Mouse (Mus musculus) cerebral cortex, adult 2 months (tissue): ENCODE results near the gene Kif22.

ENCODE experiments used
- WGBS: fragments of 180-500 bp; shearing (Covaris S2); methylation state at CpG from one replicate; pipeline ENCODE4 v1.1.7; 2018; 5-methylcytosine and 5-hydroxymethylcytosine counted together

The Kif22 gene

GRCm38 (mm10) chr7:127041851-127042672, at the start of gene Kif22:
Gene Kif22 (minus strand): TSS chr7:127042471.
- under 1% methylated on average over 53 of the region's 53 CpGs for WGBS

GRCm38 (mm10) chr7:127091114-127091896, 49.0 kb upstream of the Kif22 start, which contains the start of gene AI467606:
Gene AI467606 (plus strand): TSS chr7:127091359.
- 73% methylated on average over 16 of the region's 16 CpGs for WGBS

GRCm38 (mm10) chr7:127090154-127091113, 48.2 kb upstream of the Kif22 start:
- 92% methylated on average over 20 of the region's 20 CpGs for WGBS

- 36% methylated on average over 27 of the region's 27 CpGs for WGBS
These were observed 46.9 kb upstream of the Kif22 start for GRCm38 (mm10) chr7:127088901-127089845.

- 85% methylated on average over 3 of the region's 3 CpGs for whole genome bisulfite sequencing
These were observed 45.8 kb upstream of the Kif22 start for GRCm38 (mm10) chr7:127088083-127088482.

GRCm38 (mm10) chr7:127087278-127088010, 45.2 kb upstream of the Kif22 start, which contains the start of gene Zg16:
Gene Zg16 (minus strand): TSS chr7:127087328.
- WGBS: 77% methylated on average over 6 of the region's 6 CpGs

- WGBS: 93% methylated on average over 6 of the region's 6 CpGs
These were observed 43.5 kb upstream of the Kif22 start for GRCm38 (mm10) chr7:127085751-127086150.

GRCm38 (mm10) chr7:127084794-127085193, 42.5 kb upstream of the Kif22 start:
- WGBS: 89% methylated on average over 2 of the region's 2 CpGs

GRCm38 (mm10) chr7:127083689-127084088, 41.4 kb upstream of the Kif22 start:
- WGBS: 91% methylated on average over 4 of the region's 4 CpGs

- WGBS: 77% methylated on average over 2 of the region's 2 CpGs
These were observed 40.7 kb upstream of the Kif22 start for GRCm38 (mm10) chr7:127082995-127083394.

GRCm38 (mm10) chr7:127082271-127082670, 40.0 kb upstream of the Kif22 start:
- WGBS: 81% methylated on average over 8 of the region's 8 CpGs

- WGBS: 85% methylated on average over 3 of the region's 3 CpGs
These were observed 37.8 kb upstream of the Kif22 start for GRCm38 (mm10) chr7:127080045-127080444.

- 81% methylated on average over 3 of the region's 3 CpGs for WGBS
These were observed 35.4 kb upstream of the Kif22 start for GRCm38 (mm10) chr7:127077692-127078091.

- 90% methylated on average over 5 of the region's 5 CpGs for WGBS
These were observed 33.9 kb upstream of the Kif22 start for GRCm38 (mm10) chr7:127076188-127076587.

- WGBS: 83% methylated on average over 4 of the region's 4 CpGs
These were observed 30.9 kb upstream of the Kif22 start for GRCm38 (mm10) chr7:127073221-127073620.

- 81% methylated on average over 4 of the region's 4 CpGs for WGBS
These were observed 28.7 kb upstream of the Kif22 start for GRCm38 (mm10) chr7:127070871-127071413.

GRCm38 (mm10) chr7:127066317-127066716, 24.0 kb upstream of the Kif22 start:
- WGBS: 60% methylated on average over 4 of the region's 4 CpGs

- WGBS: 89% methylated on average over 6 of the region's 6 CpGs
These were observed 23.3 kb upstream of the Kif22 start for GRCm38 (mm10) chr7:127065538-127065937.

- 44% methylated on average over 5 of the region's 5 CpGs for WGBS
These were observed 12.8 kb upstream of the Kif22 start for GRCm38 (mm10) chr7:127055026-127055585.
